Mouse (Mus musculus) heart, adult 18-20 months (tissue): ENCODE measurements at regions not wholly inside any gene's neighbourhood (a gene's known extent, or its start where the extent isn't known, plus 50 kb on each side); places are given as distances from the start of the nearest gene placed in this dataset.
A peak's percentile ranks its signal among the peaks of the same experiment; 100 is the strongest.

ENCODE experiments used
- DNase-seq, 2 experiments: peaks; one replicate each; pipeline ENCODE4 v3.0.0; 2021 to 2022; ENCODE audit warnings: mixed read lengths in 1 of 2

DNA sequence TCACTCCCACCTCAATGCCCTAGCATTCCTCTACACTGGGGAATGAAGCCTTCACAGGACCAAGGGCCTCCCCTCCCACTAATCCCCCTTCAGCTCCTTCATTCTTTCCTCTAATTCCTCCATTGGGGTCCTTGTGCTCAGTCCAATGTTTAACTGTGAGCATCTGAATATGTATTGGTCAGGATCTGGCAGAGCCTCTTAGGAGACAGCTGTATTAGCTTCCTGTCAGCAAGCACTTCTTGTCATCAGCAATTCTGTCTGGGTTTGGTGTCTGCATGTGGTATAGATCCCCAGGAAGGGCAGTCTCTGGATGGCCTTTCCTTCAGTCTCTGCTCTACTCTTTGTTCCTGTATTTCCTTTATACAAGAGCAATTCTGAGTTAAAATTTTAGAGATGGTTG is 426.8 kb upstream of the 2610001J05Rik start:
- no peak for DNase-seq

DNA sequence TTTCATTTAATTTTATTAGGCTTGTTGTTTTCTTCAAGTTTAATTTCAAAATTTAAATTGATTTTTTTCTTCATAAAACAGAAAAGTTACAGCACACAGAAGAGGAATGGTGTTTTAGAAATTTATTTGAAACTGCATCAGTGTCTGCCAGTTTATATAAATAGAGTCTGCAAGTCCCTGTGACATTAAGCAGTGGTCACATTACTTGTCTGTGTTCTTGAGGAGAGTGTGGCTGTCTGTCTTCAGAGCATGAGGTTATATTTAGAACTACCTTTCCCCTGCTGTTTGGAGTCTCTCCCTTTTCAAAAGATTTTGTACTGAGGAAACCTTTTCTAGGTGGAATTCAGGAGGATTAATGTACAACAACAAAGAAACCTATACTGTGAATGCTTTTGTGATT is 426.1 kb upstream of the 2610001J05Rik start:
- peak; percentile 6 to 17 for DNase-seq

DNA sequence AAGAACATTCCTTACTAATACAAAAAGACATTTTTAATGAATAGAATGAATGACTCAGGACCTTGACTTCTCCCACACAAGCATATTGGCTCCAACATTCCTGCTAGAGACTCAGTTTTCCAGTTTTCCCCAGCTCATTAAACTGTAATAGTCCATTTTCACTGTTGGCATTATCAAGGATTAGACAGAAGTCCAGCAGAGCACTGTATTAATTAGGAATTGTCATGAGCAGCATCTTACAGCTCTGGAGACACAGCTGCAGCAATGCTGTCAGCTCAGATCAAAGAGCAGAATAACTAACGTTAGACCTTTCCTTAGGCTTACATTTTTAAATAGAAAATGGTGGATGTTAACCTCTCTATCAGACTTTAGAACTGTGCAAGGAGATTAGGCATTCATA is 419.5 kb upstream of the 2610001J05Rik start:
- no peak for DNase-seq

DNA sequence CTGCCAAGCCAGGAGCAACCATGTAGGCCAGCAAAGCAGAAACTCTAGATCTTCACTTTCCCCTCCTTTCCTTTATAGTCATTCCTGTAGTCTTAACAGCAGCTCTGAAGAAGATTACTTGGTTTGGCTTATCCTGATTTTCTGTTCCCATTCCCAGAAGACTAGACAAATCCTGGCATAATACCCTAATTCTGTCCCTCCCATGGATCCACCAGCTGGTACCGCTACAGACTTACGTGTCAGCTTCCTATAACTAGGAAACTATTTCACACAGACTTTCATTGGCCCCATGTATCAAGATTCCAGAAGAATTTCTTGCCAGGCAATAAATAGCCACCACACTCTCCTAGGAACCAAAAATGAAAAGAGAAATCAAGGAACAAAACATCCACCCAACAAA is 410.2 kb upstream of the 2610001J05Rik start:
- DNase-seq, result no peak

DNA sequence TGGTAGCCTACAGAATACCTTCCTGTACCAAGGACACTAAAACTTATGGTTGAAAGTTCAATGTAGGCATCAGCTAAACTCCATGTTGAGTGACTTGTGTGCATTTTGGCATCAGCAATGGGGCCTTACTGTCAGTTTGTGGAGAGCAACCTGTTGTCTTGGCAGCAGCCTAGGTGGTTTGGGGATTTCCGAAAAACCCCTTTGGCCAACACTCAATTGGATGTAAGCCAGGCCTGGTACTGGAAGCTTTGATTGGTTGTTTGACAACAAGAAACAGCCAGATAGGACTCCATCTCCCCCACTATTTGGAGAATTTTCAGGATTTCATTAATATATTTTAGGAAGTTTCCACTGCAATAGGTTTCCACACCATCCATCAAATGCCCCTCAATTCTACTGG is 390.6 kb upstream of the 2610001J05Rik start:
- no peak for DNase-seq

DNA sequence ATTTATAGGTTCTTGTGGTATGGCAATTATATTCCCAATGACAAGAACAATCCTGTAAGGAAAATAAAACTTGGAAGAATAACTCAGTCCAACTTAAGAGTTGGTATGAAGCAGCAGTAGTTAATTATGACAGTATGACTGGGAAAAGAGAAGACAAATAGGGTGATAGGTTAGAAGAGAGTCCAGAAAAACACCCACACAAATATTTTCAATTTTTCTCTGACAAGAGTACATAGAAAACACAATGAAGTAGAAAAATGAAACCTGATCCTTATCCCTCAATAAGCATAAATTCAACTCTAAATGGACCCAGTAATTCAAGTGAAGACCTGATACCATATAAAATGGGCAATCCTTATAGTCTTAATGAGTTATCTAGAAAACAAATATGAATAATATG is 369.0 kb upstream of the 2610001J05Rik start:
- no peak for DNase-seq

DNA sequence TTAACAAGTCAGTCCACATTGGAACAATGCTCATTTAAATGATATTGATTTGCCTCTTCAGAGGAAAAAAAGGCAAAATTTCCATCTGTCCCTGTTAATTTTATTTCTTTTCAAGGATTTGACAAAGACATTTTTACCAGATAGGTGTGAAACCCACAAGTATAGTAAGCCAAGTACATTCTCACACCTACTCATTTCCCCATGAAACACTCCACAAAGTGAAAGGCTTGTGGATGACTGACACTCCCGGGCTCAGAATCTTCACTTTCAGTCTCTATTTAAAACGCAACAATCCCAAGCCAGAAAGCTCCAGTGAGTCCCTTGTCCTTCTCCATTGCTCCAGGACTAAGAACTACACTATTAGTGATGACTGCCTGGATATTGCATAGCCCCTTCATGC is 367.8 kb upstream of the 2610001J05Rik start:
- DNase-seq, result no peak

DNA sequence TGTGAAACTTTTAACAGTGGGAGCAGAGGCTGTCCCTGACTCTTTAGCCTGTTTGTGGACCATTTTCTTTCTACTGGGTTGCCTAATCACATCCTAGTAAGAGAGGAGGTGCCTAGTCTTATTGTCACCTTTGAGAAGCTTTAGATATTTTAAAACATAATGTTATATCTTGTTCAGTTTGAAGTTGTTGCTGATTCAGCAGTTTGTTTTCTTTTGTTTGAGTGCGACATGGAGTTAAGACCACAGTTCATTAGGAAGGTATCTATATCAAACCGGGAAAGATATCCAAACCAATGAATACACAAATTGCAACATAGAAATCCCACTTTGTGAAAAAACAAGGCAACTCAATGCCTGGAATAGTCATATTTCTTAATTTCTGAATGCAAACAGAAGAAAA is 359.5 kb upstream of the 2610001J05Rik start:
- DNase-seq, result no peak

DNA sequence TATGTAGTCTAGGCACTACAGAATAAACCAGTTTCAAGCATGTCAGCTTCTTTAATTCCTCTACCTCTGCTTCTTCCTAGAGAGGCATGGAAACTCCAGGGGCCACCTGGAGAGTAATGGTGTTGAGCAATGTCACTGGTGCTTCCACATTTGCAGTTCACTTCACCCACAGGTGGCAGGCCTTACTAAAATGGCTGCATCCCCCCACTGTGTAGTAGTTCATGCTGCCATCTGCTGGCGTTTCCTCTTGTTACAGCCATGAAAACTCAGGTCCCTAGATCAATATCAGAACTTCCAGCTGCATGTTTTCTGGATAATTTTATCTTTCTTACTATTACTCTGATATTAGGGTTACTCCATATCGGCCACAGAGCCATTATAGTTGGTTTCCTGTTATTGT is 336.2 kb upstream of the 2610001J05Rik start:
- peak in 1 of 2 experiments; percentile 51 for DNase-seq

DNA sequence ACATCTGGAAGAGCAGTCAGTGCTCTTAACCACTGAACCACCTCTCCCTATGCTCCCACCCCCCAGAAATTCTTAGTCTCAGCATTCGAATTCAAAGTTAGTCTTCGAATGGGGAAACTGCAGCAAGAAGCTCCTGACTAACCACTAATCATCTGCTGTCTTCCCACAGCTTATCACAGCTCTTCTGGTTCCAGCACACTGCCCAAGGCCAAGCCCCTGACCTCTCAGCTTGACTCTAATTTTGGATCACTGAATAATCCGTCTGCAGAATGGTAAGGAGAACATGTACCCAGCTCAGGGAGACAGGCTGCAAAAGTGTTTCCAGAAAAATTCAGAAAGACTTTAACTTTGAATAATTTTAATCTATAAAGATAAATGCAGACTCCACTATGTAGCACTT is 325.8 kb upstream of the 2610001J05Rik start:
- peak; percentile 18 to 38 for DNase-seq

DNA sequence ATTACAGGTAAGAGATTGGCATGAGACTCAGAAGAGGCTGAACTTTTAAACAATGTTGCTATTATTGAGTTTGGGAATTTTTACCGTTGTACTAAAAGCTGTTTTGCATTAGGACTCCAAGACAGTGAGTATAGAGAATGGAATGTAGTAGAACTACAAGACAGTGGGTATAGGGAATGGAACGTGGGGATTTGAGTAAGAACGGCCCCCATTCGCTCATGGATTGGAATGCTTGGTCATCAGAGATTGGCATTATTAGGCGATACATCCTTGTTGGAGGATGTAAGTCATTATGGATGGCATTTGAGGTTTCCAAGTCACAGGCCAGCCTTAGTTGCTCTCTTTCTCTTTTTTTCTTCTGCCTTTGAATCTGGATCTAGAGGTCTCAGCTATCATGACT is 324.0 kb upstream of the 2610001J05Rik start:
- DNase-seq, result no peak

DNA sequence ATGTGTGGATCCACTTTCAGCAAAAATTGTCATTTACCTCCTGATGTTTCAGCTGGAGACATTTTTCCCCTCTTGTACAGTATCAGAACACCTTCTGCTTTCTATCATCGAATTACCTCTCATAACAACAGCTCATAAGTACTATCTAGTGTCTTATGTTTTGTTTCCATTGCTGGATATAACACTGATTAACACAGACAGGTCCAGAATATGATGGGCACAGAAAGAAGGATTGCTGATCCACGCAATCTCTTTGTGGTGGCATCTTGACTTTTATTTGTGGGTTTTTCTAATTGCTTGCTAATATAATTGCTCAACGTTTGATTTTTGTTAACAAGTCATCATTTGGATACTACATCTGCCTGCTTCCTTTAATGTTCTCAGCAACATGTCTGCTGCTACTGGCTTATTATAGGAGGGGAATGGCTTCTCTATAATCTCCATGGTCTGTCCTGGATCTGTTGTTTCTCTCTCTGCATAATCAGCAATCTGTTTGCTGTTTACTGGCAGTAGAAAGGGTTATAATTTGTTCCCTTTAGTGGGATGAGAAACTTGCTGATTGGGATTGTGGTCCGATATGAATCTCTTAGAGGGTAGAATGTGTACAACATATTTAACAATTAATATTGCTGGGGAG is 320.2 kb upstream of the 2610001J05Rik start:
- DNase-seq, result no peak

DNA sequence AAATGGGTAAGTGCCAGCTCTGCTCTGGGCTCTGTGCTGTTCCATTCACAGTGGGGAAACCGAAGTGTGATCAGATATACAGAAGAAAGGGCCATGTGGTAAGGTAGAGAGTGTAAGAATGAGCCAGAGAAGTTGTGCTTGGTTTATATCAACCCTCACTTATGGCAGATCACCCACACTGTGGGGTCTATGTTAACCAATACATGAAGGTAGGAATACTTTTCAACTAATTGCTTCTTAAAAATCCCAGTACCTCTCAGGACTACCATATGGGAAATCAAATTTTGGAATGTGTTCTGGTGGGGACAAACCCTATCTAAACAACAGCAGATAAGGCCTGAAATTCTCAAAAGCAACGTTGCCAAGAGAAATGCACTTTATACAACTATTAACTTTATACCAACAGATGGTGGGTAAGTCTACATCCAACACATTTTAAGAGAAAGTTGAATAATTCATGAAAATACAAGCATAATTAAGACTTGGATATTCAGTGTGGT is 314.7 kb upstream of the 2610001J05Rik start:
- DNase-seq, result no peak

DNA sequence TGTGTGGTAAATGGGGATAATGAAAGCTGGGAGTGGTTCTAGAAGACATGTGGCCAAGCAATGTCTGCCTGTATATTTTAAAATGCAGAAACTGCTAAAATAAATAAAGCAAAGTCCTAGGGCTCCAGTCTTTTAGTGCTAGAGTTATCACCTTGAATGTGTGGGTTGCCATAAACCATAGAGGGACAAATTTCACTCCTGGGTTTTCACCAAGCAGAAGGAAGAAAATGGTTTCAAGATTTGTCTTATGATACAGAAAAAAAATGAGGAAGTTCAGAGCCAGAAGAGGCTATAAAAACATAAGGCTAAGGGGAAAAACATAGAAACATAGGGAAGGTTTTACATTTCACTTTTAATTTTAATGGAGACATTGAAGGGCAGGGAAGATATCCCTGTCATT is 276.1 kb upstream of the 2610001J05Rik start:
- no peak for DNase-seq

DNA sequence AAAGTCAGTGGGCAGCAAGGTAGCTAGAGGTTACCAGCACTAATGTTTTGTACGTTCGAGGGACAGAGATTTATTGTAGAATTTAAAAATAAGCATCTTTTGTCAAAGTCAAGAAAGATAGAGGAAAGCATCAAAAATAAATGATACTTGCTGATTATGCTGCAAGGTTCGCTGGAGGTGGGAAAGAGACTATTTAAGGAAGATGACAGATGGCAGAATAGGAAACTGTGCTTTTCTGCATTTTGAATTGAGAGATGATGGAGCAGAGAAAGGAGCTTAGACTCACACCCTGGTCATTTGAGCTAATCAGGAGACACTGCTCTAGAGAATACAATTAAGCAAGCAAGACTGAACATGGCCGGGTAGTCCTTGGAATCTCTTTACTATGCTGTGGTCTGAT is 275.1 kb upstream of the 2610001J05Rik start:
- no peak for DNase-seq

DNA sequence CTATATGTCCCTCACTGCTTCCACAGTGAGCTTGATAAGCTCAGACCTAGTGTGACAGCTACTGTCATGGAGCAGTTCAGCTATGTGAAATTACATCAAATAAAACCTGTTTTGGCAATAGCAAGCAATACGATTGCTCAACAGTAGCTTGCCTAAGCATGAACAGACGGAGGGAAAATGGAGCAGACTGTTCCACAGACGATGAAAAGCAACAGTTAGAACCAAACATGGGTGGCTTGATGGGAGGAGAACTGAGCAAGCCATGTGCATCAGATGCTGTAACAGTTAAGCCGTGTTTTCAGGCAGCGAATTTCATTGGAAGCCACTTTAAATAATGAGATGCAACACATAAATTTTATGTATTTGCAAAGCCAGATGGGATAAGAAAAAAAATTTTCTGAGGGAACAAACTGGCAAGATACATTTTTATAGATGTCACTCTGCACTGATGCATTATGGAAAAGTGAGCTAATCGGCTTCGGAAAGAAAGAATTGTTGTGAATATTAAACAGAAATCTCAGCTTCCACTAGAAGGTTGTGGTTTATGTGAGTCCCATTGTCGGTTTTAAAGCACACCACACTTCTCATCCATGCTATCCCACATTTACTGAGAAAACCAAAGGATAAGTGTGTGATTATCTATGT is 270.9 kb upstream of the 2610001J05Rik start:
- DNase-seq, result no peak

DNA sequence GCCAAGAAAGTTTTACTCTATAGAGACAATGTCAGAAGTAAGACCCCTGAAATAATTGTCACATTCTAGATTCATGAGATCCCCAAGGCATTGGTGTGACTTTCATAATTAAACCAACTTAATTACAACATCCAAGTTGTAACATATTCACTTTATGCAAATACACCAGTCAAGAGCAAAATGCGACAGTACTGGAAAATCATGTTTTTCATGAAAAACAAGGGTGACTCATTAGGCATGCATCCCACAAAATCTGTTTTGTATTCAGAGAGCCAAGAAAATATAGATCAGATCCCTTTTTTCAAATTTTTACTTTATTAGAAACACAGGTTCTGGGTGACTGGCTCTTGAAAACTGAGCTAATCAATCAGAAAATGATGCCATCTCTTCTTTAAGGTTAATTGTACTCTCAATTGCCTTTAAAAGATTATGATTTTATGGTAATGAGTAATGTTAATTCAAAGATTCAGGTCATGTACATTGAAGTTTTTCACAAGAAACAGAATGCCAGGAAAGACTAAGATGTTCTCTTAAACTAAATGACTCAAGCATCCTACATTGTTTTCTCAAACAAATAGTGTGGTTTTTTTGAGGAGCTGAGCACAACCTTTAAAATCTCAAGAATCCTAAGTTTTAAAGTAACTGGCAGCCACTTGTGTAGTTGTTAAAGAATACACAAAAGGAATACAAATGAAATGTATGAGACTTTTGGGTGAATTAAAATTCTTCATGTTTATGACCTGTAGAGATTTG is 259.2 kb upstream of the 2610001J05Rik start:
- DNase-seq, result no peak

DNA sequence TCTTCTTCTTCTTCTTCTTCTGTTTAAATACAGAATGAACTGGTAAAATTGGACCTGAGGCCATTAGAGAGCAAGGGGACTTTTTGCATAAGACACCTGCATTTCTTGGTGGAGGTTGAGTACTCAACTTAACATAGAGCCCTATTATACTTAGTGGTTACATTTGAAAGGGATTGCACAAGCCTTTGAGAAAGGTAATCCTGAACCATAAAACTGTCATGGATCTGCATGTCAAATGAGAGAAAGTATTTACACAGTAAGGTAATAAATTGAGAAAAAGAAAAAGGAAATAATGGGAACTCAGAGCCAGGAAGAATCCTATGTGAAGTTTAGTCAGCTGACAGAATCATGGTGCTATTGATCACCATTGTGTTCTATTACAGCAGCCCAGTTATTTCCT is 258.1 kb upstream of the 2610001J05Rik start:
- no peak for DNase-seq

DNA sequence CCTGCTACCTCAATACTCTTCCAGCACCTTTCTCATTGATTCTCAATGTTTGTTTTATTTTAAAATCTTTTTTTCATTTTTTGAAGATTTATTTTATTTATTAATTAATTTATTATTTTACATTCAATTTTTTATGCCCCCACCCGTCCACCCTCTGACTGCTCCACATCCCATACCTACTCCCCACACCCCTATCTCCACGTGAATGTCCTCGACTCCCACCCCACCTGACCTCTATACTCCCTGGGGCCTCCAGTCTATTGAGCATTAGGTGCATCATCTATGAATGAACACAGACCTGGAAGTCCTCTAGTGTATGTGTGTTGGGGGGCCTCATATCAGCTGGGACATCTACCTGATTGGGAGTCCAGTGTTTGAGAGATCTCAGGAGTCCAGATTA is 251.0 kb upstream of the 2610001J05Rik start:
- no peak for DNase-seq

DNA sequence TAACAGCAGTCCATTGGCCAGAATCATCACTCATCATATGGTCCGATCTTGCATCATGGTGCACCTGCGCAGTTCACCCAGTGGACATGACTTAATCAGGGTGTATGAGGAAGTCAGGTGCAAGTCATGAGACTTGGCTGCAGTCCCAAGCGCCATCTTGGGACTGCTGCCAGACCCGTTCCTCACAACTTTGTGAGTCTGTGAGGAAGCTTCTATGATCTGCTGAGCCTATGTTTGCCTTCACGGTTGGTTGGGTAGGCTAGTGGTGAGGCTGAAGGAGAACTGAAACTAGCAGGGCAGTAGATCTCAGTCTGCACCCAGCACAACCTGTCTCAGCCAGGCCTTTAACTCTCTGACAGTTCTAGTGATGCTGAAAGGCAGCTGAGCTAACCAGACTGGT is 250.2 kb upstream of the 2610001J05Rik start:
- DNase-seq, result no peak

DNA sequence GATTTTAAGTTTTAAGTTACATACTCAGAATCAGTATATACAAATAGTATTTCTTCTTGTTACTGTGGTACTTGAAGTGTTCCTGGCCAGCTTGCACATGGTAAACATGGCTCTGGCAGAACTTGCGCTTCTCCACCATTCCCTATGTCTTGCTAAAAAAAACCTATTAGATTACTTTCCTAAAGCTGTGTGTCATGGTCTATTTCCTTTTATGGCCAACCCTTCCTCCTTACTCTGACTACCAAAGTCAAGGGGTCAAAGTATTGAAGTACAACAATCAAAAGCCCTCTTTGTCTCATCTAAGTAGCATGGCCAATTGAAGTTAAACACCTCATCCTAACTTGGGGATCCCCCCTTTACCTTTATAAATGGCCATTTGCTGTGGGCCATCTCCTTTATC is 223.6 kb upstream of the 2610001J05Rik start:
- DNase-seq, result no peak

DNA sequence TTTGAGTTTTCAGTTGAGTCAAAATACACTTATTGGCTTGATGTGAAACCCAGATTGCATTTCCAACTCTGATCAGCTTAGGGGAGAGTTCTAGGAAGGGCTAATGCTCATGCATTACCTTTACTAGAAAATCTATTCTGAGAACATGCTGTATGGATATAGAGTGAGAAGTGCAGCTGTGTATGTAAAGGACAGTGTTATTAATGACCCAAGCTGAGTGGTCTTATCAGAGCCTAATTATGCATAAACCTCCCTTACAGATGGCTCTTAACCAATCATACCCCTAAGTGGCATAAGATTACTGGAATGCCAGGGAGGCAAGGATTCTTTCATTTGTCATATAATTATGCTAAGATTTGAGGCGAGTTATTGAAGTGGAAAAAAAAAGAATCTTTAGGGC is 210.6 kb upstream of the 2610001J05Rik start:
- no peak for DNase-seq

DNA sequence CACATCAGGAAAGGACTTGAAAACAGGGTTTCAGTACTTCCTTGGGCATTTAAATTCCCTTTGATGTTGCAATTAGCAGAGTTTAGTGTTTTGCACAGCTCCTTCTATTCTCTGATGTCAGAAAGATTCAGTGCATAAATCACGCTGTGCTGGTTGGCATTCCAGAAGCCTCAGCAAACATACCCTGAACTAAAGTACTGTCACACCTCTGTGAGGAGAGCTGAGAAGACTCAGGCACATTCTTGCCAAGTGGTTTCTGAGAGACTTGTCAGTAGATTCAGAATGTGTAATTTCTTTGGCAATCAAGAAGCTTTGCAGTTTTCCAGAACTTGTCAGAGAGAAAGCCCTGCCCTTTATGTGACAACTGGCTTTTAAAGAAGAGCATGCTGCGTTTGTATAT is 192.4 kb upstream of the 2610001J05Rik start:
- DNase-seq, result no peak

DNA sequence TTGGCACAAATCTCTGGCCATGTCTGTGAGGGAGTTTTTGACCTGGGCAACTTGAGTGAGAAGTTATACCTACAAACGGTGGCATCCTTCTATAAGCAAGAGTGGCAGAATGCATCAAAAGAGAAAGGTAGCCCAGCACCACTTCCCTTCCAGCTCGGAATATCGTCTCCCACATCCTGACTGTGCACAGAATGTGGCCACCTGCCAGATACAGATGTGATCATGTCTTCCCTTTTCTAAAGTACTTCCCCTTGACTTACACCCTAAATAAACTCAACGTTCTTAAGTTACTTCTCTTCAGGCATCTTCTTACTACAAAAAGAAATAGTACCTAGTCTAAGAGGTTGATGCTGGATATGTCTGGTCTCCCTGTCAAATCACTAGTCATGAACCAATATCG is 175.2 kb upstream of the 2610001J05Rik start:
- no peak for DNase-seq
